Mouse (Mus musculus): ENCODE results near the gene Actr2.

- peak; percentile 80 for TF ChIP-seq CTCF (IDR thresholded peaks at IDR 0.05; ENCODE audit: low read depth)
- no peak for TF ChIP-seq EP300 (optimal IDR thresholded peaks at IDR 0.05)
Observed at GRCm38 (mm10) chr11:20031536-20031935, 81.2 kb downstream of the Actr2 start.
